Mouse (Mus musculus) olfactory bulb, adult 2 months (tissue): Measurements from ENCODE around the gene Mapkap1. TPM values are rescaled to one million over a fixed set of nuclear protein-coding genes. Genes with fewer than 3 reads are reported as not detected.
A peak's percentile ranks its signal among the peaks of the same experiment; 100 is the strongest.

Experiments
- H3K27ac ChIP-seq: fragments of 200-500 bp; 2 replicates; pipeline ENCODE4 v1.5.1; 2012; ENCODE audit warnings: low read depth, low read length; ENCODE audit not compliant: insufficient read depth
- H3K4me1 ChIP-seq: fragments of 200-500 bp; 2 replicates; pipeline ENCODE4 v1.6.1; 2012; ENCODE audit warnings: low read length; ENCODE audit not compliant: control insufficient read depth, insufficient read depth
- H3K4me3 ChIP-seq: fragments of 200-500 bp; 2 replicates; pipeline ENCODE4 v1.5.1; 2012; ENCODE audit warnings: mild to moderate bottlenecking, low read depth, low read length, moderate library complexity; ENCODE audit not compliant: insufficient read depth
- CTCF ChIP-seq: fragments of 200-500 bp; IDR thresholded peaks from 2 replicates; pipeline ENCODE4 v1.5.1; 2012; ENCODE audit warnings: low read depth, mild to moderate bottlenecking, low read length, moderate library complexity; ENCODE audit not compliant: insufficient read depth
- POLR2A ChIP-seq: fragments of 200-500 bp; IDR thresholded peaks from 2 replicates; pipeline ENCODE4 v1.6.1; 2012; ENCODE audit warnings: mild to moderate bottlenecking, low read depth, low read length, moderate library complexity; ENCODE audit not compliant: insufficient read depth
- WGBS: fragments of 180-500 bp; shearing (Covaris S2); methylation state at CpG from one replicate; pipeline ENCODE4 v1.1.7; 2018; 5-methylcytosine and 5-hydroxymethylcytosine counted together
- polyA plus RNA-seq: library from polyadenylated mRNA; stranded (reverse); fragments of >200 nt; gene quantifications from 2 replicates; pipeline ENCODE4 v1.2.4, GENCODE M21; 2012; ENCODE audit warnings: low replicate concordance; ENCODE audit not compliant: missing spikeins, insufficient read depth, insufficient read length

Mapkap1 gene
- polyA plus RNA-seq, 1 experiment: not detected

GRCm38 (mm10) chr2:34553580-34554231, 147.1 kb downstream of the Mapkap1 start:
- TF ChIP-seq POLR2A (no peak), CTCF (no peak)
- Histone ChIP-seq H3K4me3 (no peak overlapping the region), H3K27ac (no peak overlapping the region), H3K4me1 (no peaks in the 10 kb centered on the region)
- WGBS: 89% methylated on average over 6 of the region's 6 CpGs

DNA sequence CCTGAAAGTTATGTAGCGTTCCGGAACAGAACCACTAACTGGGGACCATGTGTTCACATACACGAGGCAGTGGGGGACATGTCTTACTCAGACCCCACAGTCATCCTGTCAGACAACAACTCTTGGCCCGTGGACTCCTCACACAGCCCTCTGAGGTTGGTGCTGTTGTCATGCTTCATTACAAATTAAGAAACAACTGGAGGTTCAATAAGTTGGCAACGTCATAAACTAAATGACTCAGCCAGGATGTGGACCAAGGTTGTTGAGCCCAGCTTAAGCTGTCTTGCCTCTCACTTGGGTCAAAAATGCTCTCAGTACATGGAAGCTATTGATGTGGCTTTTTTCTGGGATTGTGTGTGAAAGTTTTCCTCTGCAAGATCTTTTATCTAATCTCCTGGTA, 153.6 kb downstream of the Mapkap1 start:
- Histone ChIP-seq H3K4me3 (no peak overlapping the region), H3K4me1 (peaks cover 5% of the 10 kb centered on the region), H3K27ac (no peak overlapping the region)
- 93% methylated on average over 5 of the region's 5 CpGs for WGBS
- no peak for TF ChIP-seq CTCF
- TF ChIP-seq POLR2A: no peak

GRCm38 (mm10) chr2:34563089-34563694, 156.6 kb downstream of the Mapkap1 start:
- H3K4me3 ChIP-seq: no peak overlapping the region
- peaks cover 5% of the 10 kb centered on the region for H3K4me1 ChIP-seq
- H3K27ac ChIP-seq: peak overlapping the region; percentile 47
- 42% methylated on average over 12 of the region's 12 CpGs for WGBS
- TF ChIP-seq CTCF: no peak
- no peak for TF ChIP-seq POLR2A

DNA sequence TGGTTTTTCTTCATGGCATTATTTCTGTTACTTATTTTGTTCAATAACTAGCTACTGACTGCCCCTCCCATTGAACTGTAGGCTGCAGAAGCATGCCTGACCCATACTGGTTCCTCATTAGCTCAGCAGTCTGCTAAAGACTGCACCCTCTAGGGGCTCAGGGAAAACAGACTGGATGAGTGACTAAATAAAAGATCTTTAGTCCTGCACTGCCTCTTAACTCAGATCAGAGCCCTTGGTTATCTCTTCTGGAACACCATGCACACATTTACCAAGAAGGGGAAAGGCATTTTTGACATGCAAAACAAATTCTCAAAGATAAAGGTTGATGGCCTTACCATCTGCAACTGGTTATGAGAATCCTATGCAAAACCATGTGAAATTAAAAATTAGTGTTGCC, 157.3 kb downstream of the Mapkap1 start:
- Histone ChIP-seq H3K27ac (peak overlapping the region; percentile 3; the same call in 1 of the 2 replicates), H3K4me3 (no peak overlapping the region), H3K4me1 (peaks cover 5% of the 10 kb centered on the region)
- no peak for TF ChIP-seq POLR2A
- TF ChIP-seq CTCF: no peak

DNA sequence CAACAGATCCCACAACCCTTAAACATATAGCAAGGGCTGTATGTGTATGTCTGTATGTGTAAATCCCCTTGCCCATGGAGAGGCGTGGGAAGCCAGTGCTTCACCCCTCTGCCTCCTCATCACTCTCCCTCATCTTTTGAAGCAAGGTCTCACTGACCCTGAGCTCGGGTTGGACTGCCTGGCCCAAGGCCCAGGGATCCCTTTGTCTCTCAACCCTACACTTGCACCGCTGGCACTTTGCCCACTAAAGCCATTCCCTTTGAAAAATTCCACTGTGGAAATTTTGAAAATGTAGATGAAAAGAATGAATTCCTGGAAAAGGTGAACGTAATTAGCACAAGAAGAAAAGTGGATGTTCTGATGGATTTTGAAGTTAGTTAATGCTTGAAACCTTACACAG, 159.6 kb downstream of the Mapkap1 start:
- WGBS: 78% methylated on average over 4 of the region's 4 CpGs
- H3K4me1 ChIP-seq: peaks cover 19% of the 10 kb centered on the region
- no peak overlapping the region for H3K4me3 ChIP-seq
- TF ChIP-seq CTCF: no peak
- TF ChIP-seq POLR2A: no peak
- H3K27ac ChIP-seq: no peak overlapping the region

DNA sequence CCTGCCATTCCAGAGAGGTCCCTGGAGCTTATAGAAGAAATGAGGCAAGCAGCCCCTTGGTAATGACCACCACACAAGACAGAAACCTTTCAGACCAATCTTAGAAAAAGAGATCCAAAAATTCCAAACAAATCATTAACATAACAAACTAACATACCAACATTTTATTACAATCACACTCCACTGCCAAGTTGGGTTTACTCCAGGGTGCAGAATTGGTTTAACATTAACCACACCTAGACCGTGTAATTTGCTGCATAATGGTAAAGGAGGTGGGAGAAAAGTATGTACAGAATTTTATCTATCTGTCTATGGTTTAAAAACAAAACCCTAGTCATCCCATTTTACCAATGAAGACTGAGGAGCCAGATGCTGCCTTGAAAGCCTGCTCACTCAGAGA, 160.0 kb downstream of the Mapkap1 start:
- 89% methylated on average over 1 of the region's 1 CpGs for WGBS
- H3K4me3 ChIP-seq: no peak overlapping the region
- H3K4me1 ChIP-seq: peaks cover 21% of the 10 kb centered on the region
- TF ChIP-seq POLR2A (no peak), CTCF (no peak)
- no peak overlapping the region for H3K27ac ChIP-seq

DNA sequence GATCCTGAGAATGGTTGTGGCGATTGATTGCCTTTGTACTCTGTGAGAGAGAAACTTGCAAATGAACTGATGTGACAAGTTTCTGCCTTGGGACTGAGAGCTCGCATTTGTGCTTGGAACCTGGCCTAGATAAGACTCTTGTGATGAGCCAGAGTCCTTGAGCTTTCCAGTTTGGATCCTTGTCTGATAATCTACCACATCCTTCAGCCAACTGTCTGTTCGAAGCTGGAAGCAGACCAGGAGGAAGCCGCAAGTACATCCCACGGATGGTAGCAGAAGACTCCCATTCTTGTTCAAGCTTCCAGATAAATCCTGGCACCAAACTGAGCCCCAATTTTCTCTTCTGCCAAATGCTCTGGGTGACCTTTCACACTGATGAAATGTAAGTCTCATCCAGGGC, 162.6 kb downstream of the Mapkap1 start:
- 72% methylated on average over 5 of the region's 5 CpGs for WGBS
- TF ChIP-seq POLR2A (no peak), CTCF (no peak)
- Histone ChIP-seq H3K27ac (no peak overlapping the region), H3K4me3 (no peak overlapping the region), H3K4me1 (peaks cover 19% of the 10 kb centered on the region)

GRCm38 (mm10) chr2:34570378-34570777, 163.8 kb downstream of the Mapkap1 start:
- WGBS: 10% methylated on average over 6 of the region's 6 CpGs
- no peak for TF ChIP-seq CTCF
- TF ChIP-seq POLR2A: no peak
- H3K4me3 ChIP-seq: no peak overlapping the region
- H3K27ac ChIP-seq: peak overlapping the region; percentile 82
- H3K4me1 ChIP-seq: peaks cover 17% of the 10 kb centered on the region

GRCm38 (mm10) chr2:34571096-34571495, 164.5 kb downstream of the Mapkap1 start:
- TF ChIP-seq POLR2A (no peak), CTCF (no peak)
- 29% methylated on average over 1 of the region's 1 CpGs for WGBS
- Histone ChIP-seq H3K4me1 (peaks cover 19% of the 10 kb centered on the region), H3K4me3 (no peak overlapping the region), H3K27ac (peak overlapping the region; percentile 82)

DNA sequence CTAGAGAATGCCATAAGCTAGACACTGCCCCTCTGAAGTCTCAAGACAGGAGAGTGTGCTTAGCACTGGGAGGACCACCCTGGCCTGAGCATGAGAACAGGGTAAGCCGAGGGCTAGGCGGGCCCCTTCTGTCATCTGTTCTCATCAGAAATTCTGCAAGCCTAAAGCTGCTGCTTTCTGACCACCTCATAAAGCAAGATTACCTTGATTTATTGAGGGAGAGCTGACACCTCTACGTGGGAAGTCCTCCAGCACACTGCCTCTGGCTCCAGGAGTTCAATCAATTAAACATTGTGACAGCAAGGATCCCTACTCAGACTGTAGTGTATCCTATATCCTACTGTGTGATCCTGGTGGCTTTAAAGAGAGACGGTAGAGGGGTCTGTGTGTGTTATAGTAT, 166.5 kb downstream of the Mapkap1 start:
- WGBS: 96% methylated on average over 4 of the region's 4 CpGs
- Histone ChIP-seq H3K4me3 (no peak overlapping the region), H3K4me1 (peaks cover 19% of the 10 kb centered on the region), H3K27ac (no peak overlapping the region)
- TF ChIP-seq CTCF: no peak
- no peak for TF ChIP-seq POLR2A
